Mouse (Mus musculus) neural tube, embryonic 14.5 days (tissue): Measurements from ENCODE around the gene Ltbp1. TPM values are rescaled to one million over a fixed set of nuclear protein-coding genes. Genes with fewer than 3 reads are reported as not detected.
A peak's percentile ranks its signal among the peaks of the same experiment; 100 is the strongest.

Experiments used
- ATAC-seq: fragments of 200-750 bp; cut with Nextera tagmentation; 2 replicates; pipeline ENCODE4 v1.8.0; 2017; ENCODE audit warnings: low read depth, mild to moderate bottlenecking, moderate TSS enrichment, moderate library complexity
- H3K27ac ChIP-seq: fragments of 300-500 bp; sonication (generic); 2 replicates; pipeline ENCODE4 v1.5.1; 2014; ENCODE audit warnings: low read depth, mild to moderate bottlenecking, control low read depth, low read length, moderate library complexity, mixed read lengths
- H3K27me3 ChIP-seq: fragments of 300-500 bp; sonication (generic); 2 replicates; pipeline ENCODE4 v1.6.1; 2014; ENCODE audit warnings: low read length; ENCODE audit not compliant: control insufficient read depth, insufficient read depth
- H3K36me3 ChIP-seq: fragments of 300-500 bp; sonication (generic); 2 replicates; pipeline ENCODE4 v1.6.1; 2014; ENCODE audit warnings: low read length, mixed read lengths; ENCODE audit not compliant: control insufficient read depth, insufficient read depth
- H3K4me1 ChIP-seq: fragments of 300-500 bp; sonication (generic); 2 replicates; pipeline ENCODE4 v1.6.1; 2014; ENCODE audit warnings: low read length; ENCODE audit not compliant: control insufficient read depth, insufficient read depth
- H3K4me2 ChIP-seq: fragments of 300-500 bp; sonication (generic); 2 replicates; pipeline ENCODE4 v1.6.1; 2014; ENCODE audit warnings: mild to moderate bottlenecking, low read depth, low read length, control low read depth
- H3K4me3 ChIP-seq: fragments of 300-500 bp; sonication (generic); 2 replicates; pipeline ENCODE4 v1.5.1; 2014; ENCODE audit warnings: low read depth, low read length, control low read depth, mixed read lengths
- H3K9ac ChIP-seq: fragments of 300-500 bp; sonication (generic); replicated peaks from 2 replicates; pipeline ENCODE4 v1.6.1; 2014; ENCODE audit warnings: low read depth, mild to moderate bottlenecking, control low read depth, low read length, mixed read lengths
- H3K9me3 ChIP-seq: fragments of 300-500 bp; sonication (generic); 2 replicates; pipeline ENCODE4 v1.6.1; 2016; ENCODE audit warnings: low read length; ENCODE audit not compliant: control insufficient read depth
- WGBS: fragments of 180-500 bp; shearing (Covaris S2); extraction: QIAGEN DNeasy Blood & Tissue Kit; methylation state at CpG from one replicate; pipeline ENCODE4 v1.1.7; 2014; 5-methylcytosine and 5-hydroxymethylcytosine counted together
- polyA plus RNA-seq: library from polyadenylated mRNA; unstranded; fragments of >200 nt; fragmentation: Nextera tagmentation; extraction: Ambion mirVana; gene quantifications from 2 replicates; pipeline ENCODE4 v1.2.1, GENCODE M21; 2014

Gene Ltbp1
- polyA plus RNA-seq, 1 experiment from 2014 or later = 2.5 TPM

DNA sequence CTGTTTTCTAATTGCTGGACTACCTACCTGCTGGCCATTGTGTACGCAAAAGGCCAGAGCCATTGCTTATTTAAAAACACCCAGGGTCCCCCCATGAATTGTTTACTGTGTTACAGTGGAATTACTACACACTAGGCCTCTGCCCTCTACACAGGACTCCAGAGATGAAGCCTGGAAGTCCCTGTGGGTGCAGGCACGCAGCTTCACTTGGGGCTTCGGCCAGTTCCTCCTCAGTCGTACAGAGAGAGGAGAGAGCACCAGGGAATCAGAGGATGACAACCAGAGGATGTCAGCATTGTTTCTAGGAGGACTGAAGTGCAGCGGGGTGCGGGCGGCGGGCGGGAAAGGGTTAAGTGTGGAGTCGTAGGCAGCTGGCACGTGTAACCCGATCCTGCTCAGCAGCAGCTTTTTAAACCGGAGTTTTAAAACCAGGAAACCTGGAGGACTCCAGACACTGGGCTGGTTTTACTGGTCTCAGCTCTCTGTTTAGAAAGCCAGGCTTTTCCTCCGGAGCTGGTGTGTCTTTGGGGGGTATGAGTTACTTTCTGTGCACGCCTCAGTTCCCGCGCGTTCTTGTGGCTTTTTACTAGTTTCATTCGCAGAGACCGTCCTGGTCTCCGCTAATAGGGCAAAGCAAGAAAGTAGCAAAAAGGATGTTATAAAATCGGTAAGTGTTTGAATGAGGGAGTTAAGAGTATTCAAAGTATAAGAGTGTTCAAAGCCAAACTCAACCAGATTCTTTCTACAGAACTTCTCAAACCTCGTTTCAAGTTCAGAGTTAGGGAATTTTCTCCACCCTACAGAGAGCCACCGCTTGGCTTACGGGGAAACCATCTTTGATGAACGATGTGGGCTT lies 11.4 kb upstream of the Ltbp1 start:
- Histone ChIP-seq H3K27ac (no peak overlapping the region), H3K9ac (no peak overlapping the region), H3K36me3 (no peaks in the 10 kb centered on the region), H3K4me2 (peak overlapping the region; percentile 59), H3K9me3 (no peaks in the 10 kb centered on the region), H3K4me1 (peaks cover 5% of the 10 kb centered on the region; the same call in 1 of the 2 replicates), H3K27me3 (no peaks in the 10 kb centered on the region), H3K4me3 (peak overlapping the region; percentile 13)
- WGBS = 2% methylated on average over 26 of the region's 26 CpGs
- ATAC-seq = peak; percentile 70; the same call in 1 of the 2 replicates

DNA sequence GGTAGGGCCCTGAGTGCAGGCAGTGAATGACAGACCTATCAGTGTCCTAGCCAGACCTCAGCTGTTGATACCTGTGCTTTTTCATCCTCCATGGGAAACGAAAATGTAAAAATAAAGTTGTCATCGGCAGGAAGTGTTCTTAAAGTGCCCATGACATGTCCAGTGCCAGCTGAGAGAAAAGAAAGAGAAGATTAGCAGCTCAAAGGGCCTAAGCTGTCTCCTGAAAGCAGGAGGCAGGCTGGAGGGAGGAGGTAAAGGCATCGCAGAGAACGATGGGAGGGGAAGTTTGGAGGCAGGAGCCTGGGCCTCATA lies 10.8 kb upstream of the Ltbp1 start:
- H3K27me3 ChIP-seq = no peaks in the 10 kb centered on the region
- peaks cover 5% of the 10 kb centered on the region; the same call in 1 of the 2 replicates for H3K4me1 ChIP-seq
- H3K4me3 ChIP-seq = 0 out of 2 replicates have a peak overlapping the region, but pooled peaks have one; percentile 13
- H3K9me3 ChIP-seq = no peaks in the 10 kb centered on the region
- peak overlapping the region; percentile 59 for H3K4me2 ChIP-seq
- ATAC-seq = no peak
- H3K36me3 ChIP-seq = no peaks in the 10 kb centered on the region
- 3% methylated on average over 4 of the region's 4 CpGs for WGBS
- no peak overlapping the region for H3K9ac ChIP-seq
- no peak overlapping the region for H3K27ac ChIP-seq

DNA sequence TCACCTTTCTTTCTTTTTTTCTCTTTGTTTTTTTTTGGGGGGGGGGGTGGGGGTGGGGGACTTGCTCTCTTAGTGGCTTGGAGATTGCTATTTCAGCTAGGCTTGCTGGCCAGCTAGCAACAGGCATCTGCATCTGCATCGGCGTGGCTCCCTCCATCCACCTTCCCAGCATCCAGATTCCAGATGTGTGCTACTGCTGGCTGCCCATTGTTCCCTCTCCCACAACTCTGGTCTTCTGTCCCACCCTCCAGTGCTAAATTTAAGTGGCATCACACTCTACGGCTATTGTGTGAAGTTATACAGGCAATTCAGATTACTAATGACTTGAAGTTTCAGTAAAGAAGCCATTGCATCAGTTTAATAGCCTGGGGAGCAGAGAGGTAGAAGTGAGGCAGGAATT lies 10.1 kb upstream of the Ltbp1 start:
- Histone ChIP-seq H3K27me3 (no peaks in the 10 kb centered on the region), H3K9ac (no peak overlapping the region), H3K27ac (no peak overlapping the region), H3K4me1 (peaks cover 5% of the 10 kb centered on the region; the same call in 1 of the 2 replicates), H3K36me3 (no peaks in the 10 kb centered on the region), H3K4me3 (no peak overlapping the region), H3K4me2 (no peak overlapping the region), H3K9me3 (no peaks in the 10 kb centered on the region)
- WGBS = 32% methylated on average over 3 of the region's 3 CpGs
- ATAC-seq = no peak

DNA sequence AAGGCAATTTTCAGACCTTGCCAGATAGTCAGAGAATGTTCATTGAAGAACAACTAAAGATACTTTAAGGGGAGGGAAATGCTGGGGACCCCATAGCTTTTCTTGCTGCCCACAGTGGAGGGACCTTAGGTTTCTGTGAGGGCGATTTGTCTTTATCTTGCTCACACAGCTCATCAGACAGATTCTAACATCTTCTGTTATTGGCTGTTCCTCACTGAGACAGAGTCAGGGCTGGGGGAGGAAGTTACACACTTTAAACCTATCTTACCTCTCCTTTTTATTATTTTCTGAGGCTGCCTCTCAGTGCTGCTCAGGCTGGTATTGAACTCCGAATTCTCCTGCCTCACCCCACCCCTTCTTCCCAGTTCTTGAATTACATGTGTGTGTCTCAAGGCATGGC lies 5.3 kb upstream of the Ltbp1 start:
- Histone ChIP-seq H3K4me2 (no peak overlapping the region), H3K4me3 (no peak overlapping the region), H3K9ac (no peak overlapping the region), H3K4me1 (no peaks in the 10 kb centered on the region), H3K36me3 (no peaks in the 10 kb centered on the region), H3K27ac (no peak overlapping the region), H3K27me3 (no peaks in the 10 kb centered on the region), H3K9me3 (no peaks in the 10 kb centered on the region)
- no peak for ATAC-seq
- 86% methylated on average over 2 of the region's 2 CpGs for WGBS

DNA sequence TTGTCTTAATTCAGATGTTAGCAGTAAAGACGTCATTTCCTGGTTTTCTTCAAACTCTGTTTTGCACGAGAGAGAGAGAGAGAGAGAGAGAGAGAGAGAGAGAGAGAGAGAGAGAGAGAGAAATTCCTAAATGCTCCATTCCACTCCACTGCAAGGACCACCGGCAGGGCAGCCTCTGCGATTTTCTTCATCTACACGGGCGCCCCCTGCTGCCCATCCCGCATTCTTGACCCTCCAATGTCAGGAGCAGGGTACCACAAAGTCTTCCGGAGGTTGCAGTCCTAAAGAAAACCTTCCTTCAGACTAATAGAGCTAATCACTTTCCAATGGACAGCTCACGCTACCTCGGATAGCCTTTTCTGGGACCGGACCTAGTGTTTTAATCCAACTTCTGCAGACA lies 548 bp upstream of the Ltbp1 start:
- peak overlapping the region; percentile 75 for H3K4me3 ChIP-seq
- H3K36me3 ChIP-seq = no peaks in the 10 kb centered on the region
- H3K27ac ChIP-seq = no peak overlapping the region
- ATAC-seq = peak; percentile 87
- no peaks in the 10 kb centered on the region for H3K27me3 ChIP-seq
- H3K4me1 ChIP-seq = 0 out of 2 replicates have a peak, but pooled peaks cover 3% of the 10 kb centered on the region
- no peaks in the 10 kb centered on the region for H3K9me3 ChIP-seq
- H3K4me2 ChIP-seq = peak overlapping the region; percentile 99
- under 1% methylated on average over 11 of the region's 11 CpGs for WGBS
- H3K9ac ChIP-seq = peak overlapping the region; percentile 63; the same call in 1 of the 2 replicates

DNA sequence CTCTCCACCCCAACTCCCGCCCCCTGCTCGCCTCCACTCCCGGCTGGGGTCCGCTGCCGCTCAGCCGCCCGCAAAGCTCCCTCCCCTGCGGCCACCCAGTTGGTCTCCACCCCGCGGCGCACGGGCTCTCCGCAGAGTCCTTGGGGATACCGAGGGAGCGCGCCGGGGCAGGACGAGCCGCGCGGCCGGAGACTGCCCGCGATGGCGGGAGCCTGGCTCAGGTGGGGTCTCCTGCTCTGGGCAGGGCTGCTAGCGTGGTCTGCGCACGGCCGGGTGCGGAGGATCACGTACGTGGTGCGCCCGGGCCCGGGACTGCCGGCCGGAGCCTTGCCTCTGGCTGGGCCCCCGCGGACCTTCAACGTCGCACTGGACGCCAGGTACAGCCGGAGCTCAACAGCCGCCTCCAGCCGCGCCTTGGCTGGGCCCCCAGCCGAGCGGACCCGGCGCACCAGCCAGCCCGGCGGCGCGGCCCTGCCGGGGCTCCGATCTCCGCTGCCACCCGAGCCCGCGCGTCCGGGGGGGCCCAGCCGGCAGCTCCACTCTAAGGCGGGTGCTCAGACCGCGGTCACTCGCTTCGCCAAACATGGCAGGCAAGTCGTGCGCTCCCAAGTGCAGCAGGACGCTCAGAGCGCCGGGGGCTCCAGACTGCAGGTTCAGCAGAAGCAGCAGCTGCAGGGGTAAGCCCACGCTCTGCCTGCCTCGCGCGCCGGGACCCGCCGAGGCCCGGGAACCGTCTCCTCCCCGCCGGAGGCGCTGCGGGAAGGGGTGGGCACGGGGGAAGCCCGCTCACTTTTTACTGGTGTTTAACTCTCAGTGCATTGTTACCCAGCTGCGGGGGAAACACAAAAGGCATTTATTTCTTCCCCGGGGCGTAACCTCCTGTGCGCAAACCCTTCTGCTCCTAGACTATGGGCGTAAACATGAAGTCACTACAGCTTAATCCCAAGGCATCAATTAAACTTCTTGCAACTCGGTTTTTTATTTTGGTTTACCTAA lies 615 bp downstream of the Ltbp1 start:
- ATAC-seq = peak; percentile 80
- WGBS = under 1% methylated on average over 81 of the region's 94 CpGs
- no peaks in the 10 kb centered on the region for H3K9me3 ChIP-seq
- peak overlapping the region; percentile 75 for H3K4me3 ChIP-seq
- peak overlapping the region; percentile 99 for H3K4me2 ChIP-seq
- 0 out of 2 replicates have a peak, but pooled peaks cover 3% of the 10 kb centered on the region for H3K4me1 ChIP-seq
- H3K36me3 ChIP-seq = no peaks in the 10 kb centered on the region
- peak overlapping the region; percentile 63 for H3K9ac ChIP-seq
- H3K27ac ChIP-seq = no peak overlapping the region; the same call in 1 of the 2 replicates
- no peaks in the 10 kb centered on the region for H3K27me3 ChIP-seq

DNA sequence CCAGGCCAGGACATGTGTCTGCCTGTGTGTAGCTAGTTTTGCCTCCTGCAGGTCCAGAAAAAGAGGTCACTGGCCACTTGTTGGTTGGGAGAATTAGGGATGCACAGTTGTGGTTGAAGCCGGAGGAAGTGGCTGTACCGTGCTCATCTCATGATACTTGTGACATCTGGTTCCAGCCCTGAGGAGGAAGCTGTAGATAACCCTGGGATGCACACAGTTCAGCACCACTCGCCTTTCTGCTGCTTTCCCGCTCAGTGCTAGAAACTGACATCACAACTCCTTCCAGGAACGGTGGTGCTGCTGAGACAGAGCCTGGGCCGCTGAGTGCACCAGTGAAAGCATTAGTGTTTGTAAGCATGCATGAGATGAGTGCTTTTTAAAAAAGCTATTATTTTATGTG lies 5.6 kb downstream of the Ltbp1 start:
- 82% methylated on average over 6 of the region's 6 CpGs for WGBS
- Histone ChIP-seq H3K4me3 (no peak overlapping the region), H3K27me3 (no peaks in the 10 kb centered on the region), H3K4me1 (0 out of 2 replicates have a peak, but pooled peaks cover 3% of the 10 kb centered on the region), H3K27ac (no peak overlapping the region), H3K36me3 (no peaks in the 10 kb centered on the region), H3K9me3 (no peaks in the 10 kb centered on the region), H3K9ac (no peak overlapping the region), H3K4me2 (no peak overlapping the region)
- ATAC-seq = no peak

DNA sequence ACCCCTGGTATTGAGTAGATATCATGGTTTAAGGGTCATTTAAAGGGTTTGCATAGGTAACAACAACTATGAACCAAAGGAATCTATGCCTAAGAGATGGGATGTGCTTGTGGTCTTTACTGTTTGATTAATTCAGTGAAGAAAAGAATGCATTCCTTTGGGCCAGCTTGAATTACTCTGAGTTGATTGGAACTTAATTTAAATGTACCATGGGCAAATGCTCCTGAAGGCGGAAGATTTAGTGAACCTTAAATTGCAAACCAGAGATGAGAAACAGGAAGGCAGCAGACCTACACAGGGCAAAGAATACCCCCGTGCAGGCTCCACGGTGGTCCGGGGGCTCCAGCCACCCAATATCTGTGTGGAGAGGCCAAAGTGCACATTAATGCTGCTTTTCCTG lies 7.8 kb downstream of the Ltbp1 start:
- no peaks in the 10 kb centered on the region for H3K36me3 ChIP-seq
- H3K27ac ChIP-seq = no peak overlapping the region
- no peak overlapping the region for H3K4me3 ChIP-seq
- no peaks in the 10 kb centered on the region for H3K27me3 ChIP-seq
- no peaks in the 10 kb centered on the region for H3K4me1 ChIP-seq
- no peaks in the 10 kb centered on the region for H3K9me3 ChIP-seq
- no peak for ATAC-seq
- WGBS = 54% methylated on average over 4 of the region's 4 CpGs
- no peak overlapping the region for H3K4me2 ChIP-seq
- H3K9ac ChIP-seq = no peak overlapping the region
